Mouse (Mus musculus): ENCODE measurements at regions not wholly inside any gene's neighbourhood (a gene's known extent, or its start where the extent isn't known, plus 50 kb on each side); places are given as distances from the start of the nearest gene placed in this dataset.

- POLR2A ChIA-PET, result interaction anchor here in 2 of 4 experiments (0.6 to 1.2 kb wide), 3 partner anchors 13 to 111 kb away, joined by 3 read pairs; no protein-coding TSS in a partner anchor
- CTCF ChIA-PET, result no interaction called here
These were observed 75.0 kb upstream of the Slc1a3 start for GRCm38 (mm10) chr15:8785537-8785936.

DNA sequence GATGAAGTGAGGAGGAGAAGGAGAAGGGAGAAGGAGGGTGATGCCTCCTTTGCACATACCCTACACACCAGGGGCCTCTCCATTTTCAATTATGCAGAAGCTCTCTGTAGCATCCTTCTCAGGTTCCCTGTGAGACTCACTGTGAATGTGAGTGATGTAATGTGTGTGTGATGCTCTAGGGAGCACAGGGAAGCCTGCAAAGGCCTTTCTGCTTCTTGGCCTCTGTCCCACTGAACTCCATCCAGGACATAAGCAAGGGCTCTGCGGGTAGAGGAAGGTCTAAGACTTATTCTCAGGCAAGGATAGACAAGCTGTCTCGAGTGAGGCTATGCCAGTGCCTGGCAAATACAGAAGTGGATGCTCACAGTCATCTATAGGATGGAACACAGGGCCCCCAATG is 73.0 kb upstream of the Slc1a3 start:
- ChIA-PET CTCF (interaction anchor here in 1 of 4 experiments (0.6 kb wide), 1 partner anchor 17 kb away, joined by 3 read pairs; no protein-coding TSS in a partner anchor), POLR2A (no interaction called here)

DNA sequence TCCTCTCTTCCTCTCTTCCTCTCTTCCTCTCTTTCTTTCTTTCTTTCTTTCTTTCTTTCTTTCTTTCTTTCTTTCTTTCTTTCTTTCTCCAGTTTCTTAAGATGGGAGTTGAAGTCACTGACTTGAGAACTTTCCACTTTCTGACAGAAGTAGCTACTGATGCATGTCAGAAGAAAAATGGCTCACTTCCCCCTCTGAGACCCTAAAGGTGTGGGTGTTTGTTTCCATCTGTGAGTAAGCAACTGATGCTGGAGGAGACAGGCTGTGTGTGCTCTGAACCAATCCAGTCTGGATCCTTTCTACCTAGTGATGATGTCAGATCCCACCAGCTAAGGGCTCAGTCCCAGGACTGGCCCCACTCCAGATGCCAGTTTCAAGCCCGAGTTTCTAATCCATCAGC is 72.5 kb upstream of the Slc1a3 start:
- POLR2A ChIA-PET, result interaction anchor here in 1 of 4 experiments (2.1 kb wide), 1 partner anchor 22 kb away, joined by 5 read pairs; no protein-coding TSS in a partner anchor
- CTCF ChIA-PET, result no interaction called here

GRCm38 (mm10) chr15:8782131-8782507 is 71.6 kb upstream of the Slc1a3 start:
- ChIA-PET POLR2A (interaction anchor here in 2 of 4 experiments (0.6 to 2.1 kb wide), 5 partner anchors 21 to 383 kb away, joined by 3 to 5 read pairs (median 3); partner anchors contain the start of gene Nadk2 (in 1 of the 2)), CTCF (interaction anchor here in 3 of 4 experiments (0.6 to 1.1 kb wide), 3 partner anchors 12 to 180 kb away, joined by 3 to 4 read pairs (median 3); no protein-coding TSS in a partner anchor)

DNA sequence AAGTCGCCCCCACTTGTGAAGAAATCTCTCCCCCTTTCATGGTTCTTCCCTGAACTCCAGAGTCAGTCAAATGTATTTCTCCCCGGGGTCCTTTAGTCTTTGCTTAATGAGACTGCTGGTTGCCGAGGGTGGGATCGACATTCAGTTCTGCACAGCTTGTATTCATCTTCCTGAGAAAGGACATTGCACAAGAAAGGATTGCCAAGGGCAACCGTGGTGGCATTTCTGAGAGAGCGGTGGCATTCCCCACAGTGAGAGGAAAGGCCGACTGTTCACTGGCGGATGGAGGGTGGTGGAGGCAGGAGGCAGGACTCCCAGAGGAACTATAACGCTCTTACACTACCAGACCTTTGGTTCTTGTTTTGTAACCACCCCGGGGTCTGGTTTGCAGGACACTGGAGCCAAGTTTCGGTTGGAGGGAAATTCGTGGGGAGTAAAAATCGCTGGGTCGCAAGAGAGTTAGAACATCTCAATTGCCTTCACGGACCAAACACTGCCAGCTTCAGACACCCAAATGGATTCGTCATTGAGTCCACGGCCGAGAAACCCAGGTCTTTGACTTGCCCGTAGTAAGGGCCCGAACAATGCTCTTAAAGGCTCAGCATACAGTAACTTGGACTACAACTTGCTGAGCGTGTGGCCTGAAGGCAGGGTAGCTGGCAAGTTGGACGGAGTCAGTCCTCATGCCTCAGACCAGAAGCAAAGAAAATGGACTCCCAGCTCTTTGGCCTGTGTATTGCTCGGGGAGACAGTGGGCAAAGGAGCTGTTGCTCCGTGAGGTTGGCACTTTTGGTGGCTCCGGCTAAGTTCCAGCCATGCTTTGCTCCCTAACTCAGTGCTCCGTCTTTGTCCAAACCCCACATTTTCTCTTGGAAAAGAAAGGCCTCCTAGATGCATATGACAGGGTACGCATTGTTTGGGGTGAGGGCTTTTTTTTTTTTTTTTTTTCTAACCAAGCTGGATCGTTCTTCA is 70.9 kb upstream of the Slc1a3 start:
- CTCF ChIA-PET, result interaction anchor here in 3 of 4 experiments (0.6 to 1.1 kb wide), 3 partner anchors 11 to 179 kb away, joined by 3 to 4 read pairs (median 3); no protein-coding TSS in a partner anchor

DNA sequence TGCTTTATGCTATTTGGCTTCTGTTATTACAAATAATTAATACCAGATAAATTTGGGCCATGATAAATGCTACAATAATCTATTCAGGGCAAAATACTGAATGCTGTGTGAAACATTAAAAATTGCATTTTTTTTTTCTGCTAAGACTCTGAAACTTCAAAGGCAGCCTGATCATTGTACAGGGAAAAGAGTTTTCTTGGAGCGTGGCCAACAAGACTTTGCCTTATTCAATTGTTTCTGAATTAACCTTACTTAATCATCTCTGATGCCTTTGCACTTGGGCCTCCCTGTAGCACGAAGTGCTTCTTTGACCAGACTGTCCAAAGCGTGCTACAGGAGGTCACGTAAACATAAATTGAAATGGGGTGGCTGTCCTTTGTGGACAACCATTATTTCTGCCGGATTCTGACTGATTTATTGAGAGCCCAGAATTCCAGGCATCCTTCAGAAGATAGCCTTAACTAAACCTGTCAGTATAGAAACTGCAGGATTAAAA is 69.9 kb upstream of the Slc1a3 start:
- ChIA-PET CTCF (no interaction called here), POLR2A (interaction anchor here in 2 of 4 experiments (0.6 to 0.7 kb wide), 2 partner anchors 116 to 156 kb away, joined by 3 read pairs; no protein-coding TSS in a partner anchor)

More for the DNA sequence above, 70.9 kb upstream of the Slc1a3 start:
- POLR2A ChIA-PET, result interaction anchor here in 2 of 4 experiments (0.6 to 2.1 kb wide), 6 partner anchors 21 to 383 kb away, joined by 3 to 5 read pairs (median 3); partner anchors contain the start of gene Nadk2 (in 1 of the 2)

DNA sequence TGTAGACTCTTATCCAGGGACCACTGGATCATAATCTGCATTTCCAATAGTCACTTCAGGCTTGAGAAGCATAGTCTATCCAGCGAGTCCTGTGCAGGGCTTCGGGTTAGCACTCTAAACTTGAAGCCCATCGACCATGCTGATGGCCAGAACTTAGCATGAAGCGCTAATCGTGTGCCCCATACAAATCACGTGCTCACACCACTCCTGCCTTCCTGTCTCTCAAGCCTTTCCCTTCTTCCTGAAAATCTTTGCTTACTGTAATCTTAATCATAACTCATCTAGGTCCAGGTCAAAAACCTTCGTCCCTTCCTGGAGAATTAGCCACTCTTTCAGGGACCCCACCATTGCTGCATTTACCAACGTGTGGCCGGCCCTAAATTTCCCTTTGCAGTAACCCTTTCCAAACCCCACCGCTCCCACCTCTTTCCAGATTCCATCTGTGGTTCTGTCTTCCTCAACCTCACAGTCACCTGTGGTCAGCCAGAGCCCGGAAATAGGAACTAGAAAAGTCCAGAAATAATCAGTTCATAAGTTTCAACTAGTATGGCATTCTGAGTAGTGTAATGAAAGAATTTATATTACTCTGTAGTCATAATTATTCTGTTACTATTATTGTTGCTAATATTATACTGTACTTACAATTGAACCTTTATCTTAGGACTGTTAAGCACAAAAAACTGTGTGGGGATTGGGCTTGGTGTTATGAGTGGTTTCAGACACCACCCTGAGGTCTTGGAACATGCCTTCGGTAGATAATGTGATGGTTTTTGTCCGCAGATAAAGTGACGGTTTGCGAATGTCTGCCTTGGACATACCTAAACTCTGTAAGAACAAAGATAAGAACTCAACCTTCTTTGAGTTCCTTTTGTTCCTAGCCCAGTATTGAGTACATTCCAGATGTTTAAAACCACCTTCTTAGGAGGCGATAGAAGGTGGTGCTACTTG is 57.3 kb upstream of the Slc1a3 start:
- CTCF ChIA-PET, result no interaction called here
- POLR2A ChIA-PET, result no interaction called here

DNA sequence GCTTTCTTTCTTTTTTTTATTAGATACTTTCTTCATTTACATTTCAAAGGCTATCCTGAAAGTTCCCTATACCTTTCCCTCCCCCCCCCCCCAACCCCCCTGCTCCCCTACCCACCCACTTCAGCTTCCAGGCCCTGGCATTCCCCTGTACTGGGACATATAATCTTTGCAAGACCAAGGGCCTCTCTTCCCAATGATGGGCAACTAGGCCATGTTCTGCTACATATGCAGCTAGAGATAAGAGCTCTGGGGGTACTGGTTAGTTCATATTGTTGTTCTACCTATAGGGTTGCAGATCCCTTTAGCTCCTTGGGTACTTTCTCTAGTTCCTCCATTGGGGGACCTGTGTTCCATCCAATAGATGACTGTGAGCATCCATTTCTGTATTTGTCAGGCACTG is 55.6 kb upstream of the Slc1a3 start:
- ChIA-PET CTCF (interaction anchor here in 2 of 4 experiments (0.6 to 0.8 kb wide), 2 partner anchors 16 to 18 kb away, joined by 3 read pairs; no protein-coding TSS in a partner anchor), POLR2A (interaction anchor here in 2 of 4 experiments (0.6 to 0.7 kb wide), 2 partner anchors 35 to 40 kb away, joined by 3 read pairs; no protein-coding TSS in a partner anchor)

- ChIA-PET POLR2A (interaction anchor here in 3 of 4 experiments (0.6 to 2.3 kb wide), 4 partner anchors 20 to 616 kb away, joined by 3 to 5 read pairs (median 4); no protein-coding TSS in a partner anchor), CTCF (interaction anchor here in 1 of 4 experiments (0.6 kb wide), 1 partner anchor 52 kb away, joined by 3 read pairs; no protein-coding TSS in a partner anchor)
These were observed 51.2 kb upstream of the Slc1a3 start for GRCm38 (mm10) chr15:8761741-8762271.

GRCm38 (mm10) chr15:8761132-8761531 is 50.6 kb upstream of the Slc1a3 start:
- ChIA-PET CTCF (no interaction called here), POLR2A (interaction anchor here in 2 of 4 experiments (0.7 to 2.3 kb wide), 3 partner anchors 21 to 1326 kb away, joined by 3 to 5 read pairs (median 5); no protein-coding TSS in a partner anchor)

Data from embryonic stem cell, embryonic (primary cell).